Mouse (Mus musculus) liver, embryonic 14.5 days (tissue): Measurements from ENCODE around the gene Gstz1.

ENCODE experiments used
- CTCF ChIP-seq: IDR thresholded peaks from 2 replicates; pipeline ENCODE4 v1.5.1; 2016; ENCODE audit warnings: antibody characterized with exemption, low read depth, control low read depth
- EP300 ChIP-seq: IDR thresholded peaks from 2 replicates; pipeline ENCODE4 v1.6.1; 2016; ENCODE audit warnings: antibody characterized with exemption, low read depth

DNA sequence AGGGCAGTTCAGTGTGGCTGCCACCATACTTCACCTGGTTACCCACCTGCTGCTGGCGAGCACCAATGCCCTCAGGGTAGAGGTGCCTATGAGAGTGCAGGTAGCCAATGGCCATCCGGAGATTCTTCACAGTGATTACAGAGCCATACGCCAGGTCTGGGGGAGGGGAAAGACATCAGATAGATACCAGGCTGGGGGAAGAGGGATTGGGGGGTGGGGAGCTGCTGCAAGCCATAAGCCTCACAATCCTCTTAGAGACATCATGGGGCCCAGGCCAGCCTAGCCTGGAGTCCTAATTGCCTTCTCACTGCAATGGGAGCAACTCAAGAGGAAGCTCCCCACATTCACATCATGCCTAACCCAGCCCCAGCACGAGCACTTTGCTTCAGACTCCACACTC is 19.7 kb upstream of the Gstz1 start:
- no peak for TF ChIP-seq CTCF
- no peak for TF ChIP-seq EP300
